Mouse (Mus musculus) layer of hippocampus, adult 2 months (tissue): ENCODE results near the gene Elavl1. TPM values are rescaled to one million over a fixed set of nuclear protein-coding genes. Genes with fewer than 3 reads are reported as not detected.

ENCODE experiments used
- DNase-seq, 2 experiments: peaks; one replicate each; pipeline ENCODE4 v3.0.0; 2022; ENCODE audit warnings: low spot score in 2 of 2
- H3K27ac ChIP-seq: fragments of 200-600 bp; 2 replicates; pipeline ENCODE4 v1.8.1; 2022
- H3K4me3 ChIP-seq: fragments of 200-600 bp; 2 replicates; pipeline ENCODE4 v1.8.1; 2022; ENCODE audit warnings: mild to moderate bottlenecking
- CTCF ChIP-seq: fragments of 200-600 bp; conservative IDR thresholded peaks from 2 replicates; pipeline ENCODE4 v1.8.1; 2022; ENCODE audit warnings: antibody characterized with exemption, mild to moderate bottlenecking, moderate library complexity
- total RNA-seq, 2 experiments: library from RNA; stranded (reverse); gene quantifications; 2 replicates each; pipeline ENCODE4 v1.2.3; 2021

Elavl1 gene
- total RNA-seq, 2 experiments from 2014 or later = 78.6 to 81.1 TPM

DNA sequence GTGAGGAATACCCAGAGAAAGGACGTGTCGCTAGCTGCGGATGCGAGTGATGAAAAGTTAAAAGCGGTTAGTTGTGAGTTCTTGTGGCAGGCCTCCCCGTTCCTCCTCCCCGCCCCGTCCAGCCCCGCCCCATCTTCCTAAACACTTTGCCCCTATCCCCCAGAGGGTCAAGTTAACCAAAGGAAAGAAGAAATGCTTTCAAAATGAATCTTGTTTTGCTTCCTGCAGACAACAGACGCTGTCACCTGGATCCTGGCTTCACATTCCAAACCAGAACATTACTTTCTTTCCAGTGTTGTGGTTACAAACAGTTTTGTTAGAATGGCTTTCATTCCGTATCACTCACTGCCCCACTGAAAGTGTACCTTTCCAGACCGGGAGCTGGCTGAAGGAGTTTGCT lies 23.1 kb upstream of the Elavl1 start:
- Histone ChIP-seq H3K27ac (no peak overlapping the region), H3K4me3 (no peak overlapping the region)
- no peak for TF ChIP-seq CTCF
- no peak for DNase-seq

DNA sequence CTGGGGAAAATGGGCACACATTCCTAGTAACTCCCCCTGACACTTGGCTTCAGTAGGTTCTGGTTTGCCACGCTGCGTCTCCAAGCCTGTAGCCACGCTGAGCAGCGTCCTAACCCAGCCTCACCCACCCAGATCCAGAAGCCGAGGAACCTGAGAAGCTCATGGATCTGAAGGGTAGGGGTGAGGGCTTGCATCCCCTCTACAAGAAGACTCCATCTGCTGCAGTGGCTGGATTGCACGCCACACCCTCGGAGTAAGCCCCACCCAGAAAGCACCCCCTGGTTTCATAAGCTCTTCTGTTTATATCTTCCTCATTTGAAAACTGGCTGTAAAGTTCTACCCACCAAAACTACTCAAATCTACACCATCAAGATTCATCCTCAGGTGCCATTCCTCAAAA lies 22.4 kb upstream of the Elavl1 start:
- DNase-seq = no peak
- Histone ChIP-seq H3K4me3 (no peak overlapping the region), H3K27ac (no peak overlapping the region)
- no peak for TF ChIP-seq CTCF

DNA sequence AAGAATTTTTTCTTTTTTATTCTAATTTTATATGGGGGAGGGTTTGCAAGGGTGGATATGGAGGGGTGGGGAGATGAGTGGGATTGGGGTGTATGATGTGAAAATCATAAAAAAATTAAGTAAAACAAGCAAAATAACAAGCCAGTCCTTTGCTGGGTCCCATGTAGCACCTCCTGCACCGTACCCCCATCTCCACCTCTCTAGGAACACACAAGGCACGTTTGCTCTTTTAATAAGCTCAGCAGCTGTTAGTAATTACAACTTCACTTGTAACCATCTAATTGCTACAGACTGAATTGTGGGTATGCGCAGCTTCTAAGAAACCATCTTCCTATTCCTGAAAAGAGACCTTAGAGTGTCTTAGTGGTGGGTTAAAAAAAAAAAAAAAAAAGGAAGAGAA lies 15.0 kb upstream of the Elavl1 start:
- Histone ChIP-seq H3K4me3 (no peak overlapping the region), H3K27ac (no peak overlapping the region)
- no peak for TF ChIP-seq CTCF
- DNase-seq = no peak

DNA sequence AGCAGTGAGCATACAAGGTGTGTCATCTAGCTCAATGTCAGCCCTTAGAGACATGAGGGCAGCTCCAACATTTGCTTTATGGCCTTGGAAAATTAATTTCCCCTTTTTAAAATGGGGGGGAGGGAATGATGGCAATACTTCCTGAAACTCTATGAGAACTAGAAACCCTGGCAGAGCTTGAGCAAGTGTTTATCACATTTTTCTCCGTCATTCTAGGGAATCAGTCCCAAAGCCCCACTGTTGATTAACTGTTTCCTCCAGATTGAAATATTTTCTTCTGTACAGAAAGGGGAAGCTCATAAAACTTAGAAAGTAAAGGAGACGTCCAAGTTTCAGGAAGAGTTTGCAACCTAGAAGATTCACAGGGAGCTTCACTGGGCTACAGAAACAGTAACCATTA lies 10.5 kb upstream of the Elavl1 start:
- no peak for TF ChIP-seq CTCF
- no peak overlapping the region for H3K27ac ChIP-seq
- no peak overlapping the region for H3K4me3 ChIP-seq
- no peak for DNase-seq

DNA sequence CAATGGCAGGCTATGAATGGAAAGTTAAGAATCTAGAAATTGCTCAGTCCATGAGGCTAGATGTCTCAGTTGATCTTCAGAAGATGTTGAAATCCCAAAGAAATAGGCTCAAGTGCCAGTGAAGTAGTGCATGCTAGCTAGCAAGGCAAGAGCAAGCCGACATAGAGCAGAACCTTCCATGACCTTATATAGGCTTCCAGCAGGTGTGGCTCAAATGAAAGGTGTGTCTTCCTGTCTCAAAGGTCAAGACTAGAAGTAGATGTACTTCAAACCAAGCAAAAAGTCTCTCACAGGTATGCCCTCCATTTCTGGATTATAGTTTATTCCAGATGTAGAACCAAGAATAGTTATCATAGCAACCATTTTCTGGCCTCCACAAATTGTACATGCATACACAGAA lies 8.8 kb upstream of the Elavl1 start:
- Histone ChIP-seq H3K27ac (no peak overlapping the region), H3K4me3 (no peak overlapping the region)
- TF ChIP-seq CTCF = no peak
- DNase-seq = no peak

DNA sequence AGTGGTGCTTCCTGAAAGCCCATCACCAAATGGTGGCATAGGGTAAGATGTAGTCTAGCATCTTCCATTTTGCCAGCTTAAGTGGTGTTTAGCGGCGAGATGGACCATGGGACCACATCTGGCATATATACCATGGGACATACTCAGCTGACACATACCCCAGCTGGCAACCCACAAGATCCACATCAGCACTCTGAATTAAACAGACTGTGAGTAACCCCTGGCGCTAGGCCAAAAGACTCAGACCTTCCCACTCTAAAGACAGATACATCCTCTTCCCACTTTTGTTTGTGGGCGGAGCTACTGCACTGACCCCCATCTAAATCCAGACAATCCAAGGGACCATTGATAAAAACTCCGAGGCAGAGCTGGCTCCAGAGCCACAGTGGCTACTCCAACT lies 3.8 kb upstream of the Elavl1 start:
- no peak for DNase-seq
- Histone ChIP-seq H3K27ac (no peak overlapping the region), H3K4me3 (no peak overlapping the region)
- no peak for TF ChIP-seq CTCF

DNA sequence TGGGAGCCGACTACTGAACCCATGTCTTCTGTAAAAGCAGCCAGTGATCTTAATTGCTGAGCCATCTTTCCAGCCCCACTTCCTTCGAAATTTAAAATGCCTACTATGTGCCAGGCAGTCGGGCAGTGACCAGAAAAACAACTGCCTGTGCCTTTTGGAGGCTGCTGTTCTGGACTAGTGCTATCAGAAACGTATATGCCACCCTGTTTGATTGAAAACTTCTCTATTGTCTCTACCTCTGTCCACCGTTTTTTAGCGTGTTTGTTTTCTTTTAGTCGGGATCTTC lies 481 bp upstream of the Elavl1 start:
- TF ChIP-seq CTCF = no peak
- peak overlapping the region; percentile 93 for H3K27ac ChIP-seq
- H3K4me3 ChIP-seq = peak overlapping the region; percentile 71
- DNase-seq = no peak

DNA sequence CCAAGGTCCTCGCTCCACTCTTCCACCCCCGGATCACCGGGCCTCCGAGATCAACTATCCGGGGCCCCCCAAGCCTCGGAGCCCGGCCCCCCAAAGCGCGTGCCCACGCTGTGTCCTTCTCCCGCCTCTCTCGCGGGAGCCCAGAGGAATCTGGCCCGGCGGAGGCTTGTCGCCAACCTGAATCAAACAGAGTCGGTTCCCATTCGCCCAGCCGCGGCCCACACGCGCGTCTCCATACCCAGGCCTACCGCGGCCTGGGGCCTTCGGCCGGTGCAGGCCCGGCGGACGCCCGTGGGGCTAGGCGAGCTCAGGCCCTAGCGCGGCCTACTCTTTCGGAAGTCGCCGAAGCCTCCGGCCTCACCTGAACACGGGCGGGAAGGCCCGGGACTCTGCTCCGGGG lies 688 bp downstream of the Elavl1 start:
- no peak for TF ChIP-seq CTCF
- peak in 1 of 2 experiments; percentile 33 for DNase-seq

DNA sequence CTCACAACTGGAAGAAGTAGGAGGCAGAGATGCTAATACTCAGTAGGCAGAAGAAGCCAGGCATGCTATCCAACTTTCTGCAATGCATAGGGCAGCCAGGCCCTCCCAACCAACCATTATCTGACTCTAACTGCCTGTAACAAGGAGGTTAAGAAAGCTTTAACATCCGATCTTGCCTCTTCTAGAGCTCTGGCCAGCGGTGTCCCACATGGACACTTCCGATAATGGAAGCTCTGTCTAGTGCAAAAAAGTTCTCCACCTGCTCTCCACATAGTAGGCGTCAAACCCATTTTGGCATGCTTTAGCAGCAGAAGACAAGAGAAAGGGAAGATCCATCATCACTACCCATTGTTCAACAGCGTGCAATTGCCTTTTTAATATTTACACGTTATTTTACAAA lies 1.3 kb downstream of the Elavl1 start:
- no peak for DNase-seq
- H3K27ac ChIP-seq = peak overlapping the region; percentile 93
- TF ChIP-seq CTCF = no peak

More for the DNA sequence above, 688 bp downstream of the Elavl1 start:
- peak overlapping the region; percentile 93 for H3K27ac ChIP-seq
- peak overlapping the region; percentile 71 for H3K4me3 ChIP-seq

DNA sequence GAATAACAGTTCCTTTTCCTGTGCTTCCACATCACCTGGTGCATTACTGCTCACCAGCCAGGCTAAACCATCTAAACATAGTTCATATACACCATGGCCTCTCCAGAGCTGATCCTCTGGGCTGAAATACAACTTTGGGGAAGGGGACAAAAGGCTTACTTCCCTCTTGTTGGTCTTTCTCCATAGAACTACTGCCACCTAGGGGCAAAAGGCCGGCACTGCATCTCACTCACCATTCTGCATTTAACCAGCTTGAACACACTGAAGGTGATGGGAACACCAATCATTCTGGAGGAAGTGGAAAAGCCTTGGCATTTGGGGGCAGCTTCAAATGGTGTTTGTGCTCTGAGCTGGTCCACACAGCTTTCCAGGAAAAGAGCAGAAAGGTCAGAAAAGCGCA lies 2.7 kb downstream of the Elavl1 start:
- H3K27ac ChIP-seq = no peak overlapping the region; the same call in 1 of the 2 replicates
- peak; percentile 86 to 87 for DNase-seq

More for the DNA sequence above, 1.3 kb downstream of the Elavl1 start:
- peak overlapping the region; percentile 71 for H3K4me3 ChIP-seq

DNA sequence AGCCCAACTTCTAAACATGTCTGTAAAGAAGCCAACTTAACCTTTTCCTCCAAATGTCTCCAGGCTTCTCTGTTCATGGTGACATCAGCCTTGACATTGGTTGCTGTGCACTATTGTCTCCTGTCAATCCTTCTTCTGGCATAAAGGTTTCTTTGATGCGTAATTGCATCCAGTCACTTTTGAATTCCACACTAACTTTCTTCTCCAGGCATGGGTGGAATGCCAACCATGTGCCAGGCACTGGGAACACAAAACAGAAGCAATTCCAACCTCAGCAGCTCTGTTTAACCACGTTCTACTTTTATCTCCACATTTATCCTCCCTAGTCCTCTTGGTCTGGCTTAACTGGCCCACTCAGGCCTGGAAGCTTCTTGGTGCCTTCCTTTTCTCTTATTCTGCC lies 4.2 kb downstream of the Elavl1 start:
- no peak for DNase-seq
- Histone ChIP-seq H3K27ac (peak overlapping the region; percentile 61), H3K4me3 (no peak overlapping the region)
- no peak for TF ChIP-seq CTCF

More for the DNA sequence above, 2.7 kb downstream of the Elavl1 start:
- TF ChIP-seq CTCF = peak; percentile 99; the same call in 1 of the 2 replicates
- no peak overlapping the region; the same call in 1 of the 2 replicates for H3K4me3 ChIP-seq

DNA sequence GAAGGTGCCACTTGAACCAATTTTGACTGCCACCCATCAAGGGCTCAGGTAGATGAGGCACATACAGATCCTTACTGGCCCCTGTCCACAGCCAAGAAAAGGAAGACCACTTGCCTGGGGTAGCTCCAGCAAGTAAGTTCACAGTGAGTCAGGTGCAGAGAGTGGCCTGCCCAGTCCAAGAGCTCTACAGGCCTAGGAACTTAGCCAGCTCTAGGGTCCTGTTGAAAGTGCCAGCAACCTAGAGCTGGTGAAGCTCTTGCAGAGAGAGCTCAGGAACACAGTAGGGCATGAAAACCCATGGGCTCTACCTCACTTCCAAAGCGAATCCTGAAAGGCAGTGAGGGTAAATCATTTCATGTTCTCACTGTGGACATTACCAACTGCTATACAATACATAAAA lies 4.8 kb downstream of the Elavl1 start:
- DNase-seq = no peak
- Histone ChIP-seq H3K4me3 (no peak overlapping the region), H3K27ac (peak overlapping the region; percentile 61; the same call in 1 of the 2 replicates)
- no peak for TF ChIP-seq CTCF

DNA sequence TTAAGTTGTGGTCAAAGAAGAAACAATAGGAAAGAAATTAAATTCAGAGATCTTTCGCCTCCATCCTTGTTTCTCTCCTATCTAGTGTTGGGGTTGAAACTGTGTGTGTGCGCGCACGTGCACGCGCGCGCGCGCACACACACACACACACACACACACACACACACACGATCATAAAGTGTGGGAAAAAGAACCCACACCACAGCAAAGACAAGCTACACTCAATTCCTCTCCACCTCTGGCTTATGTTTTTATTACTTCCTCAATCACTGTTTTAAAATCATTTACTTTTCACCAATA lies 5.7 kb downstream of the Elavl1 start:
- H3K27ac ChIP-seq = no peak overlapping the region
- DNase-seq = no peak
- no peak for TF ChIP-seq CTCF
- H3K4me3 ChIP-seq = no peak overlapping the region

DNA sequence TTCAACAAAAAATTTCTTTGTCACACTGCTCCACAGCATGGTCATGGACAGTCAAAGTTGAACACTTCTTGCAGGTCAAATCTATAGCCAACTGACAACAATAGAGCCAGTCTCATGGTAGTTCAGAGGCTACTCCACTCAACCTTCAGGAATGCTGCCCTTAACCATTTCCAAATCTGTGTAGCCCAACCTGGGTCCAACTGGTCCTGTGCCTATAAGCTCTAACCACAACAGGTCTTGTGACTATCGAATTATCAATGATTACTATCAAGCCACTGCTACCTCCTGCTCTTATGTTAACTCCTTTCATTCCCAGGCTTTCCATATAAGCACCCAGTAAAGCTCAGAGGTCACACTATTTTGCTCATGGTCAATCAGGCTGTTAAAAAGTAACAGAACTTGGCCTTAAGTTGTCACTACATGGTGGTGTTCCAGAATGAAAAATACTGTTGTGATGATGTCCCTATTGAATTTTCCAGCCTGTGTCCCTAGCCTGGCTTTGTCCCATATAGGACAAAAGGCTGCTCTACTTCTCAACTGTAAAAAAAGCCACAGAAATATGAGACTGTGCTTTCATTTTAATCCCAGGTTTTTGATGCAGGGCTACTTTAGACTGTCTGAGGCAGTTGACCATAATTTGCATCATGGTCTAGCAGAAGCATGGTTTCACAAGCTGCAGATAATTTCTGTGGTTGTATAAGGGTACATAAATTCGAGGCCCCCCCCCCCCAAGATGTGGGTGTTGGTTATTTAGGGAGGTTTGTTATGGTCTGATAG lies 6.2 kb downstream of the Elavl1 start:
- TF ChIP-seq CTCF = no peak
- no peak for DNase-seq
- no peak overlapping the region for H3K27ac ChIP-seq
- H3K4me3 ChIP-seq = no peak overlapping the region

DNA sequence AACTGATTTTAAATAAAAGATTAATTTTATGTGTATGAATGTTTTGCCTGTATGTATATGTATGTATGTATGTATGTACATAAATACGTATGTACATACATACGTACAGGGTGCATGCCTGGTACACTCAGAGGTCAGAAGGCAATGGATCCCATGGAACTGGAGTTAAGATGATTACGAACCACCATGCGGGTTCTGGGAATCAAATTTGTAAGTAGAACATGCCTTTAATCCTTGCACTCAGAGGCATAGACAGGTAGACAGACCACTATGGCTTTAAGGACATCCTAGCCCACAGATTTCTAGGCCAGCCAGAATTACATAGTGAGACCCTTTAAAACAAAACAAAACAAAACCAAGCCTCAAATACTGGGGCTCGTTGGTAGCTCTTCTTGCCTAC lies 7.1 kb downstream of the Elavl1 start:
- no peak overlapping the region for H3K27ac ChIP-seq
- DNase-seq = no peak
- H3K4me3 ChIP-seq = no peak overlapping the region
- no peak for TF ChIP-seq CTCF
